Comparison of ENCODE assay signal across 28 mouse cellular contexts in the genomic region with DNA sequence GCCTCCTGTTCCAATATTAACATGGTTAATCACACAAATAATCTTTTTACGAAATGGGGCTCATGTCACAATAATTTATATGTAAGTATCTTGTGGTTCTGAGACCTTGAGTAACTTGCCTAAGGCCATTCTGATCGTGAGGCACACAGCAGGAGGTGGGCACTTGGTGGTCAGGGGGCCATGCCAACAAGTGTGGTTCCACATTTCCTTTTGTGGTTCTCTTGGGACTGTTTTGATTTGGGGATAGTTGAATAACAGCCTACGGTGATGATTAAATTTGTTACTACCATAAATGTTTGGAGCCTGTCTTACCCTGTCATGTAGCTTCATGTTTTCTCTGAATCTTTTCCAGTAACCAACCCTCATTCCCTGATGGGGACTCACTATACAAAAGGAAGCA.
DNase-seq lines count a peak whose midpoint lies in the region; ATAC-seq and TF ChIP-seq lines count a peak whose summit lies in the region.
"Had no signal": no experiment of that assay in that cellular context is flagged by ENCODE, and none has a peak within 500 bp of the region (broad histone marks: within the 10 kb centered on the region; RNA-seq: fewer than 3 reads in every experiment).

No protein-coding gene starts in this region.

- CTCF ChIA-PET in Patski (lab: Charles Lee): interaction anchor here (1.1 to 1.3 kb wide), 3 partner anchors 11 to 52 kb away, joined by 3 read pairs; no protein-coding TSS in a partner anchor

- H3K27ac ChIP-seq in layer of hippocampus, adult 2 months: peak overlapping the region; percentile 40; the same call in 1 of the 2 replicates
- H3K27ac ChIP-seq: hindbrain, embryonic 12.5 days; kidney, postnatal 0 days; limb, embryonic 10.5 days; limb, embryonic 15.5 days; liver, embryonic 13.5 days; midbrain, embryonic 12.5 days; stomach, embryonic 15.5 days had no signal

- no peaks in the 10 kb centered on the region for H3K27me3 ChIP-seq in Patski
- H3K27me3 ChIP-seq: hindbrain, embryonic 12.5 days; limb, embryonic 15.5 days; liver, embryonic 13.5 days; midbrain, embryonic 12.5 days; stomach, embryonic 15.5 days had no signal

- H3K4me3 ChIP-seq in layer of hippocampus, adult 2 months: no peak overlapping the region
- H3K4me3 ChIP-seq: erythroblast, embryonic 14.5 days; hindbrain, embryonic 12.5 days; limb, embryonic 10.5 days; limb, embryonic 15.5 days; liver, embryonic 13.5 days; midbrain, embryonic 12.5 days; stomach, embryonic 15.5 days had no signal

- TF ChIP-seq CTCF in layer of hippocampus, adult 2 months (conservative IDR thresholded peaks at IDR 0.05): no peak
- no peak for TF ChIP-seq CTCF in Patski (IDR thresholded peaks at IDR 0.05)

- POLR2A ChIA-PET in Patski (lab: Charles Lee): interaction anchor here (0.6 to 1.4 kb wide), 3 partner anchors 12 to 197 kb away, joined by 3 to 6 read pairs (median 3); partner anchors contain the start of gene Ppp3ca

- in situ Hi-C loops in Patski (cut with MboI; ENCODE audit: low pct_unique_long_range_greater_than_20kb): loop anchor here (5.0 to 10.0 kb wide), 2 partner anchors 422 to 886 kb away; no protein-coding TSS in a partner anchor

- ATAC-seq in Patski: peak; percentile 80
- ATAC-seq in granulocyte monocyte progenitor cell, adult 5-6 weeks (replicated peaks; ENCODE audit: poor library complexity, severe bottlenecking): peak; percentile 99
- ATAC-seq in erythroid progenitor cell, adult 5-6 weeks (replicated peaks; ENCODE audit: low FRiP score, poor library complexity, severe bottlenecking): no peak
- ATAC-seq: forebrain, embryonic 14.5 days; intestine, embryonic 16.5 days; lung, postnatal 0 days had no signal

- DNase-seq in layer of hippocampus, adult 2 months (ENCODE audit: low spot score in 2 of 2): no peak
- no peak for DNase-seq in layer of hippocampus, adult 9-10 months (ENCODE audit: low spot score)
- peak; percentile 98 for DNase-seq in Patski (ENCODE audit: low read depth, low spot score)
- no peak for DNase-seq in lung, postnatal 14 days
- DNase-seq in right cerebral cortex, postnatal 36 days (ENCODE audit: low spot score in 2 of 2): no peak
- no peak for DNase-seq in urinary bladder, postnatal 10 days (ENCODE audit: low spot score)
- DNase-seq: adrenal gland, adult 8-10 months; cerebellum, adult 9-11 months; gastrocnemius, postnatal 36 days; heart, postnatal 14 days; kidney, adult 8-10 months; kidney, postnatal 4 days; layer of hippocampus, adult 9-11 months; liver, embryonic 13.5 days; lung, adult 18-20 months; thymus, postnatal 14 days had no signal
